Mouse (Mus musculus) intestine, embryonic 16.5 days (tissue): ENCODE data around the gene Adam3. TPM values are rescaled to one million over a fixed set of nuclear protein-coding genes. Genes with fewer than 3 reads are reported as not detected.

Experiments
- ATAC-seq: fragments of 200-750 bp; cut with Nextera tagmentation; 2 replicates; pipeline ENCODE4 v1.8.0; 2017; ENCODE audit warnings: moderate TSS enrichment, moderate library complexity
- H3K27ac ChIP-seq: fragments of 300-500 bp; sonication (generic); 2 replicates; pipeline ENCODE4 v1.5.1; 2014; ENCODE audit warnings: mild to moderate bottlenecking, low read length
- H3K27me3 ChIP-seq: fragments of 300-500 bp; sonication (generic); replicated peaks from 2 replicates; pipeline ENCODE4 v1.6.1; 2014; ENCODE audit warnings: low read length, control low read depth, mixed read lengths; ENCODE audit not compliant: control insufficient read depth, insufficient read depth
- H3K36me3 ChIP-seq: fragments of 300-500 bp; sonication (generic); 2 replicates; pipeline ENCODE4 v1.6.1; 2014; ENCODE audit warnings: low read length, control low read depth; ENCODE audit not compliant: control insufficient read depth, insufficient read depth
- H3K4me1 ChIP-seq: fragments of 300-500 bp; sonication (generic); 2 replicates; pipeline ENCODE4 v1.6.1; 2014; ENCODE audit warnings: low read length, control low read depth, mixed read lengths; ENCODE audit not compliant: control insufficient read depth, insufficient read depth
- H3K4me2 ChIP-seq: fragments of 300-500 bp; sonication (generic); 2 replicates; pipeline ENCODE4 v1.6.1; 2014; ENCODE audit warnings: low read depth, low read length, control low read depth
- H3K4me3 ChIP-seq: fragments of 300-500 bp; sonication (generic); 2 replicates; pipeline ENCODE4 v1.5.1; 2014; ENCODE audit warnings: mild to moderate bottlenecking, low read length
- H3K9ac ChIP-seq: fragments of 300-500 bp; sonication (generic); 2 replicates; pipeline ENCODE4 v1.6.1; 2014; ENCODE audit warnings: low read depth, low read length
- H3K9me3 ChIP-seq: fragments of 300-500 bp; sonication (generic); 2 replicates; pipeline ENCODE4 v1.6.1; 2016; ENCODE audit warnings: low read length, control low read depth; ENCODE audit not compliant: control insufficient read depth
- WGBS: fragments of 180-500 bp; shearing (Covaris S2); extraction: QIAGEN DNeasy Blood & Tissue Kit; methylation state at CpG from one replicate; pipeline ENCODE4 v1.1.7; 2014; 5-methylcytosine and 5-hydroxymethylcytosine counted together
- polyA plus RNA-seq: library from polyadenylated mRNA; unstranded; fragments of >200 nt; fragmentation: Nextera tagmentation; extraction: Ambion mirVana; gene quantifications from 2 replicates; pipeline ENCODE4 v1.2.1, GENCODE M21; 2015

The Adam3 gene
- not detected in 2 replicates for polyA plus RNA-seq

DNA sequence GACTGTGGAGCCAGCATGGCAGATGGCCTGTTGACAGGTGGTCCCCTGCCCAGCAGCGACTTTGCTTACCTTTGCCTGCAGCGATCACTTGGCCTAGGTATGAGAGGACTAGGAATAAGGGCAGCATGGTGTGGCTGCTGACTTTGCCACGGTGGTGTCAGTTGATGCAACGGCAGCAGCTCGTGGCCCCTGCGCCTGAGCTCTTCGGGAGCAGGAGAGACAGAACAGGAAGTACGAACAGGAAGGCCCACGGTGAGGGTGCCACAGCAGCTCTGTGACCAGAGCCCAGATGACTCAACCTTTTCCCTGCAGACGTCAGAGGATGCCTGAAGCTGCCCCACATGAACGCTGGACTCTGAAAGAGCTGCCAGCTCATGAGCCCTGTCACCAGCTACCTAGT is at the start of gene Adam3:
Gene Adam3, minus strand, starts transcription at position 223 of the 400 bp plus-strand sequence.
- no peaks in the 10 kb centered on the region for H3K9me3 ChIP-seq
- H3K4me2 ChIP-seq, result no peak within 1 kb of the TSS
- no peak within 1 kb of the TSS for H3K4me3 ChIP-seq
- ATAC-seq, result no peak
- H3K9ac ChIP-seq, result no peak within 1 kb of the TSS
- H3K27ac ChIP-seq, result no peak within 1 kb of the TSS
- H3K27me3 ChIP-seq, result no peaks in the 10 kb centered on the region
- no peaks in the 10 kb centered on the region for H3K36me3 ChIP-seq
- H3K4me1 ChIP-seq, result 0 out of 2 replicates have a peak, but pooled peaks cover 3% of the 10 kb centered on the region
- 50% methylated on average over 11 of the region's 11 CpGs for WGBS

DNA sequence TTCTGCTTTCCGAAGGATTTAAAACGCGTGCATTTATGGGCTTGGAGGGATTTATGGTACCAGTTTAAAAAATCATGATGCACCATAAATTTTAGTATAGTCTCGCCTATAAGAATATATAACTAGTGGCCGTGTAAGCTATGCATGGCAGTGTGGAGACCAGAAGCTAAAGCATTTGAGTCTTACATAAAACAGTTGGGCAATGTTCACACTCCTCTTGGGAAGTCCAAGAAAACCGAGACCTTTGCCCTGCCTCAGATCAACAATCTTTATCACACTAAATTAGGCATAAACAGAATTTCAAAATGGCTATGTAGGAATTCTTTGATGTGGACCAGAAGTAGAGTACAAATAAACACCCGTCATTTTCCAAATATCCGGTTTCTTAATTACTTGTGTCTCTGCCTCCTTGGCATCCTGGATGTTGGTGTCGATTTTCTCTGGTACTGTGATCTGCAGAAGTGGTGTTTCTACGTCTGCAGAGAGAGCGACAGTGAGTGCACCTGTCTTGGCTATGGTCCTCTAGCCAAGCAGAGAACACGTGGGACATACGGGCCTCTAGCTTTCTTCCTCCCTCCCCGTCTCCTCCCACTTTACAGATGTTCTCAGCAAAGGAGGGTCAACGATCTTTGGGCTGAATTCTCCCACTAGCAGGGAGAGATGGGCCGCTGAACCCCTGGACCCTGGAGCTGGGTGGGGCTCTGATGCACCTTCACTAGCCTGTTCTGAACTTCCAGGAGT is 596 bp downstream of the Adam3 start:
- WGBS, result 46% methylated on average over 16 of the region's 16 CpGs

More for the DNA sequence above, 596 bp downstream of the Adam3 start:
- Histone ChIP-seq H3K4me1 (0 out of 2 replicates have a peak, but pooled peaks cover 3% of the 10 kb centered on the region), H3K36me3 (no peaks in the 10 kb centered on the region), H3K27me3 (no peaks in the 10 kb centered on the region), H3K4me3 (no peak overlapping the region), H3K9ac (no peak overlapping the region), H3K9me3 (no peaks in the 10 kb centered on the region), H3K4me2 (no peak overlapping the region), H3K27ac (no peak overlapping the region)
- no peak for ATAC-seq

Other genes with a start within 250 kb of the Adam3 start
- gene Adam5, start 98.5 kb upstream of the Adam3 start, polyA plus RNA-seq, result 0.27 and 0.40 TPM in 2 replicates